8 mouse cellular contexts compared by ENCODE assay signal in genomic region chr7:18893651-18894430, GRCm38 (mm10). TPM values are rescaled to one million over a fixed set of nuclear protein-coding genes. Genes with fewer than 3 reads are reported as not detected.
A peak's percentile ranks its signal among the peaks of the same experiment; 100 is the strongest.
DNase-seq lines count a peak whose midpoint lies in the region; ATAC-seq and TF ChIP-seq lines count a peak whose summit lies in the region.

No protein-coding gene starts in this region.

- no peak overlapping the region for H3K27ac ChIP-seq in layer of hippocampus, adult 2 months
- 0 out of 2 replicates have a peak overlapping the region, but pooled peaks have one; percentile 22 for H3K27ac ChIP-seq in hindbrain, embryonic 14.5 days
- peak overlapping the region; percentile 12; the same call in 1 of the 2 replicates for H3K27ac ChIP-seq in limb, embryonic 12.5 days
- no peak overlapping the region for H3K27ac ChIP-seq in midbrain, embryonic 11.5 days (ENCODE audit: low read depth, low read length)

- peak overlapping the region; percentile 87 for H3K4me2 ChIP-seq in hindbrain, embryonic 14.5 days (replicated peaks)
- peak overlapping the region; percentile 87 for H3K4me2 ChIP-seq in limb, embryonic 12.5 days
- H3K4me2 ChIP-seq in midbrain, embryonic 11.5 days: peak overlapping the region; percentile 60

- no peak for TF ChIP-seq CTCF in layer of hippocampus, adult 2 months (conservative IDR thresholded peaks at IDR 0.05)

- peaks cover 14% of the 10 kb centered on the region for H3K4me1 ChIP-seq in hindbrain, embryonic 14.5 days (replicated peaks; ENCODE audit: control insufficient read depth, insufficient read depth, low read length)
- H3K4me1 ChIP-seq in limb, embryonic 12.5 days (replicated peaks): peaks cover 21% of the 10 kb centered on the region
- H3K4me1 ChIP-seq in midbrain, embryonic 11.5 days (ENCODE audit: control insufficient read depth, insufficient read depth, low read length): peaks cover 16% of the 10 kb centered on the region

- H3K9me3 ChIP-seq in hindbrain, embryonic 14.5 days (ENCODE audit: control insufficient read depth, low read length): no peaks in the 10 kb centered on the region
- no peaks in the 10 kb centered on the region for H3K9me3 ChIP-seq in limb, embryonic 12.5 days
- H3K9me3 ChIP-seq in midbrain, embryonic 11.5 days (ENCODE audit: control insufficient read depth, low read length): no peaks in the 10 kb centered on the region

- DNase-seq in layer of hippocampus, adult 2 months (ENCODE audit: low spot score in 2 of 2): peak; percentile 42 to 50
- no peak for DNase-seq in layer of hippocampus, adult 8-10 months (ENCODE audit: low spot score in 2 of 2)
- peak; percentile 85 for DNase-seq in cerebellum, adult 9-11 months
- DNase-seq in forelimb bud, embryonic 11.5 days (ENCODE audit: low read depth, low spot score): peak; percentile 57
- peak; percentile 31 for DNase-seq in hindbrain, embryonic 14.5 days (ENCODE audit: low spot score)
- DNase-seq in midbrain, embryonic 11.5 days (ENCODE audit: low spot score, missing footprints): peak; percentile 92
- DNase-seq in splenic B cell, adult 2 months (ENCODE audit: low read depth, low spot score): peak; percentile 65

- under 1% methylated on average over 40 of the region's 41 CpGs for WGBS in hindbrain, embryonic 14.5 days
- under 1% methylated on average over 41 of the region's 41 CpGs for WGBS in limb, embryonic 12.5 days
- 1% methylated on average over 41 of the region's 41 CpGs for WGBS in midbrain, embryonic 11.5 days

- H3K9ac ChIP-seq in hindbrain, embryonic 14.5 days: peak overlapping the region; percentile 58
- peak overlapping the region; percentile 70 for H3K9ac ChIP-seq in limb, embryonic 12.5 days (replicated peaks)
- peak overlapping the region; percentile 54 for H3K9ac ChIP-seq in midbrain, embryonic 11.5 days (ENCODE audit: low read length)

- peak; percentile 26; the same call in 1 of the 2 replicates for ATAC-seq in hindbrain, embryonic 14.5 days (ENCODE audit: low FRiP score)
- peak; percentile 23; the same call in 1 of the 2 replicates for ATAC-seq in limb, embryonic 12.5 days (ENCODE audit: insufficient number of reproducible peaks, insufficient read depth, low FRiP score, low TSS enrichment, low read depth)
- peak; percentile 45 for ATAC-seq in midbrain, embryonic 11.5 days (ENCODE audit: low FRiP score)

- peak overlapping the region; percentile 53 for H3K4me3 ChIP-seq in layer of hippocampus, adult 2 months
- H3K4me3 ChIP-seq in hindbrain, embryonic 14.5 days (replicated peaks; ENCODE audit: low read length): peak overlapping the region; percentile 36
- H3K4me3 ChIP-seq in limb, embryonic 12.5 days (replicated peaks): peak overlapping the region; percentile 43
- H3K4me3 ChIP-seq in midbrain, embryonic 11.5 days (ENCODE audit: low read depth, low read length): peak overlapping the region; percentile 28

- no peaks in the 10 kb centered on the region for H3K27me3 ChIP-seq in hindbrain, embryonic 14.5 days (ENCODE audit: control insufficient read depth, insufficient read depth, low read length)
- H3K27me3 ChIP-seq in limb, embryonic 12.5 days: peaks cover 25% of the 10 kb centered on the region
- H3K27me3 ChIP-seq in midbrain, embryonic 11.5 days (ENCODE audit: control insufficient read depth, insufficient read depth, low read length): peaks cover 12% of the 10 kb centered on the region
- H3K27me3 ChIP-seq in splenic B cell, adult 2 months (ENCODE audit: control insufficient read depth, insufficient read depth, low read length, poor library complexity, severe bottlenecking): no peaks in the 10 kb centered on the region

- H3K36me3 ChIP-seq in hindbrain, embryonic 14.5 days (replicated peaks; ENCODE audit: control insufficient read depth, insufficient read depth): no peaks in the 10 kb centered on the region
- H3K36me3 ChIP-seq in limb, embryonic 12.5 days: peaks cover 13% of the 10 kb centered on the region
- no peaks in the 10 kb centered on the region for H3K36me3 ChIP-seq in midbrain, embryonic 11.5 days (ENCODE audit: control insufficient read depth, insufficient read depth, low read length)
- peaks cover 4% of the 10 kb centered on the region for H3K36me3 ChIP-seq in splenic B cell, adult 2 months (ENCODE audit: control insufficient read depth, insufficient read depth, low read length, poor library complexity, severe bottlenecking)

RNA-seq across cellular contexts. Expression of gene Ccdc61, which starts 16.4 kb away (rescaled TPM):
- total RNA-seq in layer of hippocampus, adult 2 months (2021): 10 to 100 TPM; 10.9 to 12.6 TPM
- 10 to 100 TPM in 2 of 4 experiments, 1 to 10 TPM in 2; 9.4 to 14.3 (median 11.4) TPM for total RNA-seq in layer of hippocampus, adult 8-10 months (2022)
- 23.9 and 24.0 TPM in 2 replicates for polyA plus RNA-seq in hindbrain, embryonic 14.5 days (2014; fragmentation: Nextera tagmentation; extraction: Ambion mirVana)
- 39.9 and 45.3 TPM in 2 replicates for polyA plus RNA-seq in limb, embryonic 12.5 days (2016; fragmentation: Nextera tagmentation; extraction: Ambion mirVana)
- 23.0 and 28.3 TPM in 2 replicates for polyA plus RNA-seq in midbrain, embryonic 11.5 days (2014; fragmentation: Nextera tagmentation; extraction: Ambion mirVana)

RNA-seq across cellular contexts. Expression of gene Pglyrp1, which starts 22.7 kb away (rescaled TPM):
- total RNA-seq in layer of hippocampus, adult 2 months (2021): 10 to 100 TPM; 15.1 to 15.2 TPM
- total RNA-seq in layer of hippocampus, adult 8-10 months (2022): 10 to 100 TPM; 11.2 to 15.5 (median 13.4) TPM
- 24.5 and 25.2 TPM in 2 replicates for polyA plus RNA-seq in hindbrain, embryonic 14.5 days (2014; fragmentation: Nextera tagmentation; extraction: Ambion mirVana)
- polyA plus RNA-seq in limb, embryonic 12.5 days (2016; fragmentation: Nextera tagmentation; extraction: Ambion mirVana): 0.44 and 0.60 TPM in 2 replicates
- polyA plus RNA-seq in midbrain, embryonic 11.5 days (2014; fragmentation: Nextera tagmentation; extraction: Ambion mirVana): 2.3 and 2.7 TPM in 2 replicates

RNA-seq across cellular contexts. Expression of gene Nova2, which starts 31.8 kb away (rescaled TPM):
- 10 to 100 TPM; 82.7 to 85.4 TPM for total RNA-seq in layer of hippocampus, adult 2 months (2021)
- 10 to 100 TPM; 71.3 to 76.7 (median 74.6) TPM for total RNA-seq in layer of hippocampus, adult 8-10 months (2022)
- 15.4 and 16.3 TPM in 2 replicates for polyA plus RNA-seq in hindbrain, embryonic 14.5 days (2014; fragmentation: Nextera tagmentation; extraction: Ambion mirVana)
- polyA plus RNA-seq in limb, embryonic 12.5 days (2016; fragmentation: Nextera tagmentation; extraction: Ambion mirVana): 0.31 and 0.33 TPM in 2 replicates
- 9.1 and 9.8 TPM in 2 replicates for polyA plus RNA-seq in midbrain, embryonic 11.5 days (2014; fragmentation: Nextera tagmentation; extraction: Ambion mirVana)

RNA-seq across cellular contexts. Expression of gene Mill2, which starts 54.1 kb away (rescaled TPM):
- 1 to 10 TPM; 2.3 to 2.6 TPM for total RNA-seq in layer of hippocampus, adult 2 months (2021)
- total RNA-seq in layer of hippocampus, adult 8-10 months (2022): 1 to 10 TPM; 1.9 to 2.6 (median 2.2) TPM
- polyA plus RNA-seq in hindbrain, embryonic 14.5 days (2014; fragmentation: Nextera tagmentation; extraction: Ambion mirVana): 0.39 and 0.50 TPM in 2 replicates
- not detected in 2 replicates for polyA plus RNA-seq in limb, embryonic 12.5 days (2016; fragmentation: Nextera tagmentation; extraction: Ambion mirVana)
- polyA plus RNA-seq in midbrain, embryonic 11.5 days (2014; fragmentation: Nextera tagmentation; extraction: Ambion mirVana): 0.15 and 0.20 TPM in 2 replicates

Comparison
In these comparisons a context has a peak if more than half of its experiments do, and no peak if none do; other contexts are left out.
1. DNase-seq: peak in layer of hippocampus, adult 2 months (2 of 2), cerebellum, adult 9-11 months (single experiment), forelimb bud, embryonic 11.5 days (single experiment), hindbrain, embryonic 14.5 days (single experiment), midbrain, embryonic 11.5 days (single experiment) and splenic B cell, adult 2 months (single experiment); none in layer of hippocampus, adult 8-10 months (0 of 2).
2. H3K27ac ChIP-seq: peak in hindbrain, embryonic 14.5 days (single experiment) and limb, embryonic 12.5 days (single experiment); none in layer of hippocampus, adult 2 months (single experiment) and midbrain, embryonic 11.5 days (single experiment).
3. Peak in every context shown above with its lines, with median percentiles within 50 percentile points of each other: H3K4me3 ChIP-seq, ATAC-seq, H3K4me2 ChIP-seq and H3K9ac ChIP-seq.